Mouse (Mus musculus) midbrain, embryonic 11.5 days (tissue): Measurements from ENCODE around the gene Sectm1a. TPM values are rescaled to one million over a fixed set of nuclear protein-coding genes. Genes with fewer than 3 reads are reported as not detected.

Source experiments
- ATAC-seq: fragments of 200-750 bp; cut with Nextera tagmentation; 2 replicates; pipeline ENCODE4 v1.8.0; 2017; ENCODE audit warnings: moderate TSS enrichment, moderate library complexity; ENCODE audit not compliant: low FRiP score
- DNase-seq: peaks from one replicate; pipeline ENCODE4 v3.0.0; 2015; ENCODE audit warnings: low spot score; ENCODE audit errors: missing footprints
- H3K27ac ChIP-seq: fragments of 300-500 bp; sonication (generic); 2 replicates; pipeline ENCODE4 v1.5.1; 2014; ENCODE audit warnings: low read depth, low read length
- H3K27me3 ChIP-seq: fragments of 300-500 bp; sonication (generic); 2 replicates; pipeline ENCODE4 v1.6.1; 2014; ENCODE audit warnings: mild to moderate bottlenecking, low read length, moderate library complexity, mixed read lengths; ENCODE audit not compliant: control insufficient read depth, insufficient read depth
- H3K36me3 ChIP-seq: fragments of 300-500 bp; sonication (generic); 2 replicates; pipeline ENCODE4 v1.6.1; 2014; ENCODE audit warnings: mild to moderate bottlenecking, low read length, moderate library complexity, mixed read lengths; ENCODE audit not compliant: control insufficient read depth, insufficient read depth
- H3K4me1 ChIP-seq: fragments of 300-500 bp; sonication (generic); 2 replicates; pipeline ENCODE4 v1.6.1; 2014; ENCODE audit warnings: low read length; ENCODE audit not compliant: control insufficient read depth, insufficient read depth
- H3K4me2 ChIP-seq: fragments of 300-500 bp; sonication (generic); 2 replicates; pipeline ENCODE4 v1.6.1; 2014; ENCODE audit warnings: mild to moderate bottlenecking, moderate library complexity
- H3K4me3 ChIP-seq: fragments of 300-500 bp; sonication (generic); 2 replicates; pipeline ENCODE4 v1.5.1; 2014; ENCODE audit warnings: low read depth, low read length
- H3K9ac ChIP-seq: fragments of 300-500 bp; sonication (generic); 2 replicates; pipeline ENCODE4 v1.6.1; 2014; ENCODE audit warnings: low read length
- H3K9me3 ChIP-seq: fragments of 300-500 bp; sonication (generic); 2 replicates; pipeline ENCODE4 v1.6.1; 2016; ENCODE audit warnings: low read length; ENCODE audit not compliant: control insufficient read depth
- WGBS: fragments of 180-500 bp; shearing (Covaris S2); extraction: QIAGEN DNeasy Blood & Tissue Kit; methylation state at CpG from one replicate; pipeline ENCODE4 v1.1.7; 2014; 5-methylcytosine and 5-hydroxymethylcytosine counted together
- polyA plus RNA-seq: library from polyadenylated mRNA; unstranded; fragments of >200 nt; fragmentation: Nextera tagmentation; extraction: Ambion mirVana; gene quantifications from 2 replicates; pipeline ENCODE4 v1.2.1, GENCODE M21; 2014

Gene Sectm1a
- polyA plus RNA-seq, 1 experiment from 2014 or later: not detected

DNA sequence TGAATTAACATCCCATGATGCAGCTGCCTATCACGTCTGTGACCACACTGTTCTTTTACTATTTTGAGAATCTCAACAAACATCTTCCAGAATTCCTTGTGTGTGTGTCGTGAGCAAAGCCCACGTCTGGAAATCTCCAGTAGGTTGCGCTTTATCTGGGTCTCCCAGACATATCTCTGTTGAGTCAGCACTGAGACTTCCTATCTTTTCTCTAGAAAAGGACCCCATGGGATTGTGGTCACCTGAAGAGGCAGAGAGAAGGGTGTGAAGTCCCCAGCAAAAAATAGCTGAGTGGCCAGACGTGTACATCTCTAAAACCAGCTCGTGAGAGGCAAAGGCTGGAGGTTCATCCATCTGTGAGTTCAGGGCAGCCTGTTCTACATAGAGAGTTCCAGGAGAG lies 56.9 kb downstream of the Sectm1a start:
- H3K27ac ChIP-seq: no peak overlapping the region
- no peaks in the 10 kb centered on the region for H3K27me3 ChIP-seq
- H3K36me3 ChIP-seq: no peaks in the 10 kb centered on the region
- no peak overlapping the region for H3K4me2 ChIP-seq
- WGBS: 75% methylated on average over 6 of the region's 6 CpGs
- DNase-seq: no peak
- no peaks in the 10 kb centered on the region for H3K4me1 ChIP-seq
- no peak overlapping the region for H3K4me3 ChIP-seq
- H3K9me3 ChIP-seq: no peaks in the 10 kb centered on the region
- no peak overlapping the region for H3K9ac ChIP-seq
- ATAC-seq: no peak

DNA sequence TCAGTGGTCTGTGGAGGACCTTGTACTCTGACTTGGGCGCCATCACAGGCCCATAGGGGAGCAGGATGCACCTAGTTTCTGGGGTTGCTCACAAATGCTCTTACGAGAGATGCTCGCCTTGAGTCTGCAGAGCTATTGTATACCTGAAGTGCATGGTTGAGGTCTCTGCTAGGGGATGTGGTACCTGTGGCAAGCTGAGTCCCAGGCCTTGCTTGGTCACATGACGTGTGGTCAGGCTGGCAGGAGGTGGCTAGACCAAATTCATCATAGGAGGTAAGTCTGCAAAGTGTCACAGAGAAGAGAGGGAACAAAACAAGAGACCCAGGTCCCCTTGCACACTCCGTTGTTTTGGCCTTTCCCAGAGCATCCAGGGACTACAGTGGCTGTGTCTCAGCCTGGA lies 61.5 kb downstream of the Sectm1a start:
- WGBS: 77% methylated on average over 5 of the region's 5 CpGs
- no peak overlapping the region for H3K9ac ChIP-seq

DNA sequence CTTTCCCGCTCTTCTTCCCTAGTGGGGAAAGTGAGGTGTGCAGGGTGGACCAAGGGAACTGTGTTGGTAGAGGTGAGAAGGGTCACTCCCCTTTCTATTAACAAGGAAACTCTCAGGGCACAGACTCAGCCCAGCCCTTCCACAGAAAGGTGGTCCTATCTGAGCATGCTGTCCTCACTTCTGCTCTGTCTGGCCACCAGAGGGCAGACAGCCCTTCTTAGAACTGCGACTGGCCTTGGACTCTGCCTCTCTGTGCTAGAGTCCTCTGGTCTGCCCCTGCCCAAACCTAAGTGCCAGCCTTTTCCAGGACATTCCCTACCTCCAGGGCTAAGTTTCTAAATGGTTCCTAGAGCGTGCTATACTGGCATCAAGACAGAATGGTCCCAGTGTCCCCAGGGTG lies 63.3 kb downstream of the Sectm1a start:
- H3K4me3 ChIP-seq: no peak overlapping the region
- H3K9me3 ChIP-seq: no peaks in the 10 kb centered on the region
- no peaks in the 10 kb centered on the region for H3K27me3 ChIP-seq
- no peak overlapping the region for H3K27ac ChIP-seq
- no peak overlapping the region for H3K9ac ChIP-seq
- DNase-seq (peak; percentile 87), ATAC-seq (0 out of 2 replicates have a peak, but pooled peaks have one; percentile 72)
- no peaks in the 10 kb centered on the region for H3K36me3 ChIP-seq
- H3K4me2 ChIP-seq: no peak overlapping the region
- no peaks in the 10 kb centered on the region for H3K4me1 ChIP-seq
- 36% methylated on average over 3 of the region's 3 CpGs for WGBS

More for the DNA sequence above, 61.5 kb downstream of the Sectm1a start:
- Histone ChIP-seq H3K27me3 (no peaks in the 10 kb centered on the region), H3K4me1 (no peaks in the 10 kb centered on the region), H3K27ac (no peak overlapping the region), H3K4me2 (no peak overlapping the region), H3K36me3 (no peaks in the 10 kb centered on the region), H3K9me3 (no peaks in the 10 kb centered on the region), H3K4me3 (no peak overlapping the region)
- DNase-seq (no peak), ATAC-seq (no peak)

Other genes starting within 250 kb of the Sectm1a start
- 4.3 and 4.5 TPM in 2 replicates for gene Ccdc57, start 148.3 kb downstream of the Sectm1a start, polyA plus RNA-seq
- 24.1 and 30.4 TPM in 2 replicates for gene Slc16a3, start 132.7 kb downstream of the Sectm1a start, polyA plus RNA-seq
- gene Csnk1d, start 89.9 kb downstream of the Sectm1a start, polyA plus RNA-seq: 60.9 and 71.3 TPM in 2 replicates
- not detected in 2 replicates for gene Cd7, start 41.8 kb downstream of the Sectm1a start, polyA plus RNA-seq
- not detected in 2 replicates for gene Sectm1b, start 17.7 kb downstream of the Sectm1a start, polyA plus RNA-seq
- gene Tex19.2, start 37.5 kb upstream of the Sectm1a start, polyA plus RNA-seq: not detected in 2 replicates
- 0.08 TPM in 1 of 2 replicates, not detected in the other for gene Tex19.1, start 64.9 kb upstream of the Sectm1a start, polyA plus RNA-seq
- gene Uts2r, start 79.1 kb upstream of the Sectm1a start, polyA plus RNA-seq: 0.12 TPM in 1 of 2 replicates, not detected in the other
- 5.7 and 6.3 TPM in 2 replicates for gene Hexdc, start 123.2 kb upstream of the Sectm1a start, polyA plus RNA-seq
- 16.5 and 21.5 TPM in 2 replicates for gene Ogfod3, start 123.5 kb upstream of the Sectm1a start, polyA plus RNA-seq
- gene Cybc1, start 148.1 kb upstream of the Sectm1a start, polyA plus RNA-seq: 39.6 and 42.5 TPM in 2 replicates
- gene Narf, start 156.0 kb upstream of the Sectm1a start, polyA plus RNA-seq: 65.5 and 72.7 TPM in 2 replicates
- 12.8 and 13.7 TPM in 2 replicates for gene Foxk2, start 178.8 kb upstream of the Sectm1a start, polyA plus RNA-seq